Mouse (Mus musculus) kidney, adult 11 months (tissue): Measurements from ENCODE around the gene Grin2c.

ENCODE experiments used
- DNase-seq: peaks from one replicate; pipeline ENCODE4 v3.0.0; 2022

The Grin2c gene

GRCm38 (mm10) chr11:115264136-115264861 is 2.7 kb downstream of the Grin2c start:
- no peak for DNase-seq

GRCm38 (mm10) chr11:115262954-115263353 is 4.1 kb downstream of the Grin2c start:
- no peak for DNase-seq

DNA sequence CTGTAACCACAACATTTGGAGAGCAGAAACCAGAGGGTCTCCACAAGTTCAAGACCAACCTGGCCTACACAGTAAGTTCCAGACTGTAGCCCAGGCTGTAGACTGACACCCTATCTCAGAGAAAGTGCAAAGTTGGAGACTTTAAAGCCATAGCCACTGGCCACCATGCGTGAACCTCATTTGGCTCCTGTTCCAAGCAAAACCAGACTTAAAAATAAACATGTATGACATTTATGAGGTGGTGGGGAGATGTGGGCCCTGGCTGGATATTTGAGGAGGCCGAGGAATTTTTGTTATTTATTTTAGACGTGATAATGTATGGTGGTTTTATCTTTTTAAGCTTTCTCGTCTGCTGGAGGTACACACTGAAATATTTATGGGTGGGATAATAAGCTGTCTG is 7.9 kb downstream of the Grin2c start:
- no peak for DNase-seq

DNA sequence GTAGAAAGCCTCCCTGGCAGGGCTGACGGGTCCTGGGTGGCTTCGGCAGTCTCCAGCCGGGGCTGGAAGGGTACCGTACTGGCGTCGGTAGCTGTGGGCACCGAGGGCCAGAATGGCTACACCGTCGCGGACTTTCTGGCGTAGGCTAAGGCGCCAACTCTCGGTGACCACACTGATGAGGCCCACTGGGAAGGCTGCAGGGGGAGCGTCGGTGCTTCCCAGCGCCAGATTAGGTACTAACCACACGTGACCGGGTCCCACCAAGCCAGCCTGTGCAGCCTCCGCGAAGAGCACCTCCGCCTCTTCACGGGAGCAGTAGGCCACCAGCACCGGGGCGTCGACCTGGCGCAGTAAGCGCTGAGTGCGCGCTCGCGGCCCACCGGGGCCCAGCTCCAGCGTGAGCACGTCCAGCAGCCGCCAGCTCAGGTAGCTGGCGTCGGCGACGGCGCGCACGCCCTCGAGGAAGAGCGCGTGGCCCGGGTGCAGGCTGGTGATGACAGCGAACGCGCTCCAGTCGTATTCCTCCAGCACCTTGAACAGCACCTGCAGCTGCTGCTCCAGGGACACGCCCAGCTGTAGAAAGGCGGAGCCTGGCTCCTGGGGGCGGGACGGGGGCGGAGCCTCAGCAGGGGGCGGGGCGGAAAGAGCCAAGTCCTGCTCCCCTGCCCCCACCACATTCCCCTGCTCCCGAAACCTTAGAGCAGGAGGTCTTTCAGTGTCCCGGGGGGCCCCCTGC is 9.1 kb downstream of the Grin2c start:
- no peak for DNase-seq

DNA sequence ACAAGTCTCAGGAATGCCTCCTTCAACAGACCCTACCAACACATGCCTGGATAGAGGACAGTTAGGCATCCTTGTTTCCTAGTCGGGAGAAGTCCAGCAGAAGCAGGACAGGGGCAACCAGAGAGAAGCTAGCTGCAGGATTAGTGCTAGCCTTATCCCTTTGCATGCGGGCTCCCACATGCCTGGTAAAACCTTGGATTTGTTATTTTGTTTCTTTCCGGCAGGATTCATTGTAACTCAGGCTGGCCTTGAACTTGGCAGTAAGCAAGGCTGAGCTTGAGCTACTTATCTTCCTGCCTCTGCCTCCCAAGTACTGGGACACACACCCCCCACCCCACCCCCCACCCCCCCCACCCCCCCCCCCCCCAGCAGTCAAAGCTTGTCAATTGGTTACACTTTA is 15.8 kb downstream of the Grin2c start:
- no peak for DNase-seq

DNA sequence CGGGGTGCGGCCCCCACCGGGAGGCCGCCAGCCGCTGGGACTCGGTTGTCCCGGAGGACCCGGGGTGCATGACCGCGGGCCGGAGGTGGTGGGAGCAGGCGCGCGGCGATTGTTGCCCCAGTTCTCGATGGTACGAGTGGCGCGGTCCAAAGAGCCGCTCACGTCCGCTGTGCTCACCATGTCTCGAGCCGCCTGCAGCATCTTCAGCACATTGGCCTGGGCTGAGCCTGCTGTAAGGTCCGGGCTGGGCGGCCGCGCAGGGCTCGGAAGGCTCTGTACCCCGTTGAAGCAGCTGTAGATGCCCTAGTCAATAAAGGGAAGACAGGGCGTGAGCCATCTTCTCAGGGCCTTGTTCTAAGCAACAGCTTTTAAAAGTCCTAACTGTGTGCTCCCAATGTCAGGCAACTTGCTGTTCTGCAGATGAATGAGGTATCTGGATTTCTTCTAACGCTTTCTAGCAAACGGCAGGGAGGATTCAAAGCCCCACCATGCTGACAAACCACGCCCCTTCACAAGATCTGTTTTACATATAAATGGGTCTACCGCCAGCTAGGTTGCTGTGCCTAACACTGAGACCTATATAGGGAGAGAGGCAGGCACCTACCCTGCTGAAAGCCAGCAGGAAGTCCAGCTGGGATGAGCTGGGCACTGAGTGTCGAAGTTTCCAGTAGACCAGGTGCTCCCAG is 16.5 kb downstream of the Grin2c start:
- DNase-seq: no peak

GRCm38 (mm10) chr11:115249721-115250404 is 17.2 kb downstream of the Grin2c start:
- DNase-seq: no peak

DNA sequence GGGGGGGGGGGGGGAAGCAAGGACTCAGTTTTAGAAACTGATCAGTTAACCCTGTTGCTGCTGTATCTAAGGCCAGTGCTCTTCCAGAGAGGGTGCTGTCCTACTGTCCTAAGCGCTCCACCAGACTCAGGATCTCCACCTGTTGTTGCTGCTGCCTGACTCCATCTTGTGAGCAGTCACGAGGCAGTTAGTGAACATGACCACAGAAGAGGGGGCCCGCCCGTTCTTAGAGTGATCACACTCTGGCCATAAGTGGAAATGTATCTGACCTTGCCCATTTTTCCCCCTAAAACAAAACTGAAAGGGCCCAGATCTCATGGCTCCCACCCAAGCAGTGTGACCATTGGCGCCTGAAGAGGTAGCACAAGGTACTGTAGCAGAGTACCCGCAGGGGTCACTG is 19.1 kb downstream of the Grin2c start:
- DNase-seq: no peak

DNA sequence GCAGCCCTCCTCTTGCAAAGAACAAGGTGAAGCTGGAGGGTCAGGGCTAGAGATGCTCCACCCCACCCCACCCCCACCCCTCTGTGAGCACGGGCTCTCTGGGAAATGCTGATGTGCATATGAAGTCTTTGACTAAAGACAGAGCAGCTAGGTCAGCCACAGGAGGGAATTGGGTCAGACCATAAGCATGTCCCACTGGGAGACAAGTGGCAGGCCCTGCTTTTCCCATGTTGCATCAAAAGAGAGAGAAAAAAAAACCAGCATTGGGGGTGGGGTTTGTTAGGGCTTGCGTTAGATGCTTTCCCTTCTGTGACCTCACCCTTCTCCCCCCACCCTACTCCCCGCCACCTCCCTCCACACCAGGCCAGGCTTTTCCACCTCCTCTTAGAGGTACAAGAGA is 19.8 kb downstream of the Grin2c start:
- no peak for DNase-seq

GRCm38 (mm10) chr11:115246386-115246785 is 20.7 kb downstream of the Grin2c start:
- no peak for DNase-seq

DNA sequence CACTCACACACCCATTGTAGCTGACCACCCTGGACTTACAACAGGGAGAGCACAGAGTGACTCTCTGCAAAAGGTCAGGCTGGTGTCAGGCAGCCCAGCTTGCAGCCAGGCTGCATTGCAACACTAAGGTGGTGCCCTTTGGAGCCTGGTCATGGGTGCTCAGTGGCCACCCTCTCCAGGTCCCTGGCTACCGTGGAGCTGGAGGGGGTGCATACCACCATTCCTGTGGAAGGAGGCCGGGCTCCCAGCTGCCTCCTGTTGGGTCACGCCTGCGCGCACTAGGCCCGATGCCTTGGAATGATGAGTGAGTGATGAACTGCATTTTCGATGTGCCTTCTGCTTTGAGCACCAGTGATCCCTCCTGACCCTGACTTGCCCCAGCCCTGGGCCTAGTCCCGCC is 22.2 kb downstream of the Grin2c start:
- peak; percentile 58 for DNase-seq

GRCm38 (mm10) chr11:115243783-115244182 is 23.3 kb downstream of the Grin2c start:
- DNase-seq: no peak

DNA sequence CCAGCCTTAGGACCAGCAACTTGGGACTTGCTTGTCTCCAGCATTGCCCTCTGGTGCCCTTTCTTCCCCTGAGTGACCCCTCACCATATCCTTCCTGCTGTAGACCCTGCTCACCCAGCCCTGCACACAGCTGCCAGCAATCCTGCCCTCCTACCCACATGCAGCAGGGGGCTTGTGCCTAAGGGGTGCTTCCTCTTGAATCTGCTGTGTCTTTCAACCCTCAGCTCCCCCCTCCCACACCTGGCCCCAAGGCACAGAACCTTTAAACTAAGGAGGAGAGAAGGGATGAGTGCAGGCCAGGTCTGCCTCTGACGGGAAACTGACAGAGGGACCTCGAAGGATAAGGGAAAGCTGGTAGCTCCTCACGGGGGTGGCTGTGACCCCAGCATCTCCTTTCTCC is 24.3 kb downstream of the Grin2c start:
- no peak for DNase-seq

DNA sequence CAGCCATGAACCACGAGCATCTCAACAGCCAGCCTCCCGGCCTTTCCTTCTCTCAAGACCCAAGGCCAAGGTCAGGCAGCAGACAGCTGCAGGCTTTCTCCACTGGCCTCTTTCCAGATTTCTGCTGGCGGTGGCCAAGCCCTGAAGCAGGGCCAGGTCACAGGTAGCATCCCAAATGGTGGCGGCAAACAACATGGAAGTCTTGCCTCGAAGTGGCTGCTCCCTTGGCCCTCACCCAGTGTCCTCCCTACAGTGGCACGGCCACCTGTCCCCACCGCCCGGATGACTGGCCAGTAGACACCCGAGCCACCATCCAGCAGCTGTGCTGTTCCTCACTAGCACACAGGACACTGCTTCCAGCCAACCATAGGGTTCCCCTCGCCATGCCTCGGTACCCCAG is 25.6 kb downstream of the Grin2c start:
- DNase-seq: no peak

- DNase-seq: no peak
Measured at GRCm38 (mm10) chr11:115236570-115236969, 30.5 kb downstream of the Grin2c start.

DNA sequence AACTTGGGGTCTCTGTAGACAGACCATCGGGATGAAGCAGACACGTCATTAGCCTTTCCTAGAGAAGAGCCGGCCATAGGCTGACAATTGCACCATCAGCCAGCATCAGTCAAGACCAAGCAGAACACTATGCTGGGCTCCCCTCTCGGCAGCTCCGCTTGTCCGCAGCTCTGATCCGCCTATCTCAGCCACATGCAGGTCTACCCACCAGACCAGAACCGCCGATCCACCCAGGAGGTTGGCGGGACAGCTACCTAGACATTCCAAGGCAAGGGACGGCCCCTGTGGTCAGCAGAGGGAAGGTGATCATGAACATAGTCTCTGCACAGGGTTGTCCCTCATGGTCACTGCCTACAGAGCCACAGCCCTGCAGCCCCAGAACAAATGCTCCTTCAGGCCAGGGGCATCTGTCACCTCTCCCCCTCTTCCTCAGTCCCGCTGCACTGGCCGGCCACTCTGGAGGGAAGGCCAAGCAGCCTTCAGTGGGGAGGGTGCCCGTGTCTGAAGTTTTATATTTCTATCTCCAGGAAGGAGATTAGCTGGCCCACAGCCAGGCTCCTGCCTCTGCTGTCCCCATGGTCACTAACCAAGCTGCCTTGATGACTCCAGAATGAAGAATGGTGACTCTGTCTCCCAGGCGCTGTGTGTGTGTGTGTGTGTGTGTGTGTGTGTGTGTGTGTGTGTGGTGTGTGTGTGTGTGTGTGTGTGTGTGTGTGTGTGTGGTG is 32.6 kb downstream of the Grin2c start:
- DNase-seq: no peak

- DNase-seq: no peak
Measured at GRCm38 (mm10) chr11:115233526-115234290, 33.3 kb downstream of the Grin2c start.

DNA sequence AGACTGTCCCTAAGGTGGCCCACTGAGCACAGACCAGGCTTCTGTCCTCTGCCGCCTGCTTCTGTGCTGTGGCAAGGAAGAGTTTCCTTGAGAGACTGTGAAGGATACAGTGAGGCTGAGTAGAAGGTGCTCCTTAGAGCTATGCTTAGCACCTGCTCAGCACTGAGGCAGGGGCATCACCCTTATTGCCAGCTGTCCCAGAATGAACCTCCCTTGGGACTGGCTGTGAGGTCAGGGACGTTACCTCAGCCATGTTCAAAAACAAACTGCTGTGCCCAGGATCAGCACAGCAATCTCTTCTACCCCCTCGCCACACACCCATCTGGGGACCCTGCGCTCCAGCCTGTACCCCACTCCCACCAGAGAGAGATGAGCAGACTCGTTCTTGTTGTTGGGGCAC is 34.2 kb downstream of the Grin2c start:
- no peak for DNase-seq

- no peak for DNase-seq
Measured at GRCm38 (mm10) chr11:115231924-115232323, 35.1 kb downstream of the Grin2c start.

DNA sequence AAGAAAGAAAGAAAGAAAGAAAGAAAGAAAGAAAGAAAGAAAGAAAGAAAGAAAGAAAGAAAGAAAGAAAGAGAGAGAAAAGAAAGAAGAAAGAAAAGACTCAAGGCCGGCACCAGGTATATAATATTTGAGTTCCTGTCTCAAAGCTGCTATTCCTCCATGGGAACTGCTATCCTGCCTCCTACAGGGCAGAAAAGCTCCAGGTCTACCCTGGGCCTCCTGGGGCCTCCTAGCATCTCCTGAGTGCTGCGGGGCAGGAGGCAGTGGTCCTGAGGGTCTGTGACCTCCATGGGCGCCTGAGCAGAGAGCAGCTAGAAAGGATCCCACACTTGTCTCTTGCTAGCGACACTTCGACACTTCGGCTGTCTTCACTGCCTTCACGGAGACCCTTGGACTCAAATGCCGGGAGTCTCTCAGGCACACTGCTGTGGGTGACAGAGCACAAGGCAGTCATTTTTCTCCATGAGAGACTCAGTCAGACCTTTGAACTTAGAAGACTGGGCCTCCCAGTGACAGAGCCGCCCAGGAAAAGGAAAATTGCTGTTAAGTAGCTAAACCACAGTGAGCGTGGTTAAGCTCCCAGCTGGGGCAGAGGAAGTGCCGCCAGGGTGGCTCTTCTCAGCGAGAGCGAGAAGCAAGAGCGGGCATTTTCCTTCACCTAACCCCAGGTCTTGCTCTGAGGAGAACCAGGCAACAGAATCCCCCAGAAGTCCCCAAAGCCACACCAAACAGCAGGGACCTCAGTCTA is 35.7 kb downstream of the Grin2c start:
- peak; percentile 56 for DNase-seq
